Mouse (Mus musculus) forebrain, embryonic 11.5 days (tissue): ENCODE measurements around the gene Cldn11. TPM values are rescaled to one million over a fixed set of nuclear protein-coding genes. Genes with fewer than 3 reads are reported as not detected.

Experiments
- ATAC-seq: fragments of 200-750 bp; cut with Nextera tagmentation; replicated peaks from 2 replicates; pipeline ENCODE4 v1.8.0; 2017; ENCODE audit warnings: moderate TSS enrichment; ENCODE audit not compliant: low FRiP score
- DNase-seq: peaks from one replicate; pipeline ENCODE4 v3.0.0-alpha.2; 2017; ENCODE audit warnings: low spot score
- H3K27ac ChIP-seq: fragments of 300-500 bp; sonication (generic); 2 replicates; pipeline ENCODE4 v1.5.1; 2014; ENCODE audit warnings: low read depth, low read length
- H3K27me3 ChIP-seq: fragments of 300-500 bp; sonication (generic); 2 replicates; pipeline ENCODE4 v1.6.1; 2014; ENCODE audit warnings: mild to moderate bottlenecking, low read length, mixed read lengths; ENCODE audit not compliant: control insufficient read depth, insufficient read depth
- H3K36me3 ChIP-seq: fragments of 300-500 bp; sonication (generic); 2 replicates; pipeline ENCODE4 v1.6.1; 2014; ENCODE audit warnings: mild to moderate bottlenecking, low read length, moderate library complexity, mixed read lengths; ENCODE audit not compliant: control insufficient read depth, insufficient read depth
- H3K4me1 ChIP-seq: fragments of 300-500 bp; sonication (generic); replicated peaks from 2 replicates; pipeline ENCODE4 v1.6.1; 2014; ENCODE audit warnings: low read length, mixed read lengths; ENCODE audit not compliant: control insufficient read depth, insufficient read depth
- H3K4me2 ChIP-seq: fragments of 300-500 bp; sonication (generic); 2 replicates; pipeline ENCODE4 v1.6.1; 2014; ENCODE audit warnings: low read depth, mild to moderate bottlenecking, low read length, moderate library complexity, mixed read lengths; ENCODE audit not compliant: severe bottlenecking
- H3K4me3 ChIP-seq: fragments of 300-500 bp; sonication (generic); 2 replicates; pipeline ENCODE4 v1.5.1; 2014; ENCODE audit warnings: low read depth, low read length
- H3K9ac ChIP-seq: fragments of 300-500 bp; sonication (generic); 2 replicates; pipeline ENCODE4 v1.6.1; 2014; ENCODE audit warnings: low read length
- H3K9me3 ChIP-seq: fragments of 300-500 bp; sonication (generic); 2 replicates; pipeline ENCODE4 v1.6.1; 2016; ENCODE audit warnings: low read length, mixed read lengths; ENCODE audit not compliant: control insufficient read depth
- WGBS: fragments of 180-500 bp; shearing (Covaris S2); extraction: QIAGEN DNeasy Blood & Tissue Kit; methylation state at CpG from one replicate; pipeline ENCODE4 v1.1.7; 2014; 5-methylcytosine and 5-hydroxymethylcytosine counted together
- polyA plus RNA-seq: library from polyadenylated mRNA; unstranded; fragments of >200 nt; fragmentation: Nextera tagmentation; extraction: Ambion mirVana; gene quantifications from 2 replicates; pipeline ENCODE4 v1.2.1, GENCODE M21; 2014

Gene Cldn11
- polyA plus RNA-seq, 1 experiment from 2014 or later = 17.0 TPM

GRCm38 (mm10) chr3:31145641-31146290 is 4.0 kb upstream of the Cldn11 start:
- no peaks in the 10 kb centered on the region for H3K9me3 ChIP-seq
- peaks cover 8% of the 10 kb centered on the region for H3K27me3 ChIP-seq
- no peak overlapping the region for H3K4me3 ChIP-seq
- ATAC-seq (peak; percentile 77), DNase-seq (peak; percentile 82)
- H3K4me1 ChIP-seq = peaks cover 2% of the 10 kb centered on the region; the same call in 1 of the 2 replicates
- 14% methylated on average over 14 of the region's 14 CpGs for WGBS
- H3K27ac ChIP-seq = no peak overlapping the region
- H3K4me2 ChIP-seq = peak overlapping the region; percentile 5; the same call in 1 of the 2 replicates
- H3K9ac ChIP-seq = no peak overlapping the region
- H3K36me3 ChIP-seq = no peaks in the 10 kb centered on the region

DNA sequence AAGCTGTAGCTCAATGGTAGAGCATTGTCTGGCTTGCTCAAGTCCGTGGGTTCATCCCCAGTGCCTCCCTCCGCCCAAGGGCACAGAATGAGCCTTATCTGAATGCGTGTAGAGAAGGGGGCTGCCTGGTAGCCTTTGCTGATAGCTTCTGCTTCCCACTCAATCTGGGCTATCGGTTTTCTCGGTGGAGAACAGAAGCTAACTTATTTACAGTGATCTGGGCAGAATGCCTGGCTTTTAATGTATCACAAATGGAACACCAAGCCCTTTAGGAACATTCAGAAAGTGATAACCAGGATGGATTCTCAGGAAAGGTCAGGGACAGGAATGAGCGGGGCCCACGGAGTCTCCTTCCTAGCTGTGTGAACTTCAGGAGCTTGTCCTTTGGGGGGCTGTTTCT is 1.1 kb upstream of the Cldn11 start:
- Histone ChIP-seq H3K27ac (no peak overlapping the region), H3K27me3 (peaks cover 8% of the 10 kb centered on the region), H3K9ac (no peak overlapping the region), H3K36me3 (no peaks in the 10 kb centered on the region), H3K4me3 (no peak overlapping the region), H3K4me2 (no peak overlapping the region), H3K9me3 (no peaks in the 10 kb centered on the region), H3K4me1 (peaks cover 2% of the 10 kb centered on the region; the same call in 1 of the 2 replicates)
- no peak for DNase-seq
- ATAC-seq = no peak
- WGBS = 82% methylated on average over 7 of the region's 7 CpGs

GRCm38 (mm10) chr3:31152108-31152507 is 2.4 kb downstream of the Cldn11 start:
- Histone ChIP-seq H3K4me2 (no peak overlapping the region), H3K27ac (no peak overlapping the region), H3K4me3 (no peak overlapping the region), H3K36me3 (no peaks in the 10 kb centered on the region), H3K27me3 (peaks cover 8% of the 10 kb centered on the region), H3K4me1 (peaks cover 2% of the 10 kb centered on the region; the same call in 1 of the 2 replicates), H3K9me3 (no peaks in the 10 kb centered on the region), H3K9ac (no peak overlapping the region)
- ATAC-seq (no peak), DNase-seq (no peak)
- 75% methylated on average over 6 of the region's 6 CpGs for WGBS

GRCm38 (mm10) chr3:31156126-31156525 is 6.4 kb downstream of the Cldn11 start:
- Histone ChIP-seq H3K4me2 (no peak overlapping the region), H3K4me3 (no peak overlapping the region), H3K4me1 (0 out of 2 replicates have a peak, but pooled peaks cover 1% of the 10 kb centered on the region), H3K27me3 (no peaks in the 10 kb centered on the region), H3K9ac (no peak overlapping the region), H3K9me3 (no peaks in the 10 kb centered on the region), H3K36me3 (no peaks in the 10 kb centered on the region), H3K27ac (no peak overlapping the region)
- WGBS = 51% methylated on average over 3 of the region's 3 CpGs
- no peak for DNase-seq
- ATAC-seq = no peak

GRCm38 (mm10) chr3:31157776-31158175 is 8.1 kb downstream of the Cldn11 start:
- no peak overlapping the region for H3K4me3 ChIP-seq
- H3K36me3 ChIP-seq = no peaks in the 10 kb centered on the region
- H3K9me3 ChIP-seq = no peaks in the 10 kb centered on the region
- WGBS = 91% methylated on average over 15 of the region's 15 CpGs
- no peaks in the 10 kb centered on the region for H3K27me3 ChIP-seq
- H3K4me1 ChIP-seq = 0 out of 2 replicates have a peak, but pooled peaks cover 2% of the 10 kb centered on the region
- H3K9ac ChIP-seq = no peak overlapping the region
- DNase-seq (no peak), ATAC-seq (no peak)
- no peak overlapping the region for H3K4me2 ChIP-seq
- H3K27ac ChIP-seq = no peak overlapping the region

- no peaks in the 10 kb centered on the region for H3K9me3 ChIP-seq
- H3K9ac ChIP-seq = no peak overlapping the region
- DNase-seq (no peak), ATAC-seq (no peak)
- WGBS = 89% methylated on average over 10 of the region's 10 CpGs
- 0 out of 2 replicates have a peak, but pooled peaks cover 2% of the 10 kb centered on the region for H3K4me1 ChIP-seq
- no peaks in the 10 kb centered on the region for H3K36me3 ChIP-seq
- no peak overlapping the region for H3K4me2 ChIP-seq
- no peak overlapping the region for H3K4me3 ChIP-seq
- no peak overlapping the region for H3K27ac ChIP-seq
- H3K27me3 ChIP-seq = no peaks in the 10 kb centered on the region
Observed at GRCm38 (mm10) chr3:31160046-31160445, 10.3 kb downstream of the Cldn11 start.

DNA sequence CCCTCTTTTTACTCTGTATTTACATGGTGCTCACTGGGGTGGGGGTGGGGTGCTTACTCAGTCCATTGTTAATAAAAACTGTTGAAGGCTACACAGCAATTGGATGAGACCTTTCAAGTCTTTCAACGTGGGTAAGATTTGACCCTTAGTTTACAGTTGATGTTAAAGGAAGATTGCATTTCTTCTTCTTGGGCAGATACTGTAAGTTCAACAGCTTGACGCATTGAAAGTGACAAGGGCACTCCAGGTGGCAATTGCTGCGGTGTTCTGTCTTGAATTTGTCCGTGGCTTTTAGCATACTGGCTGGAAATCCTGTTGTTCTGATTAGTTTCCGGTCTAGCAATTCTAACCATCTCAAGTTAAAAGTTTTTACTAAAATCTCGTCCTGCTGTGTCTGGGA is 11.6 kb downstream of the Cldn11 start:
- DNase-seq = no peak
- no peaks in the 10 kb centered on the region for H3K27me3 ChIP-seq
- WGBS = 27% methylated on average over 6 of the region's 6 CpGs

GRCm38 (mm10) chr3:31162860-31163259 is 13.1 kb downstream of the Cldn11 start:
- no peak overlapping the region for H3K9ac ChIP-seq
- H3K9me3 ChIP-seq = no peaks in the 10 kb centered on the region
- no peaks in the 10 kb centered on the region for H3K27me3 ChIP-seq
- no peak for ATAC-seq
- no peaks in the 10 kb centered on the region for H3K36me3 ChIP-seq
- 90% methylated on average over 14 of the region's 14 CpGs for WGBS
- no peak overlapping the region for H3K4me3 ChIP-seq
- DNase-seq = no peak
- no peak overlapping the region for H3K27ac ChIP-seq
- no peak overlapping the region for H3K4me2 ChIP-seq
- peaks cover 7% of the 10 kb centered on the region; the same call in 1 of the 2 replicates for H3K4me1 ChIP-seq

More for the DNA sequence above, 11.6 kb downstream of the Cldn11 start:
- H3K4me3 ChIP-seq = no peak overlapping the region
- no peaks in the 10 kb centered on the region for H3K36me3 ChIP-seq
- H3K9ac ChIP-seq = no peak overlapping the region
- H3K4me2 ChIP-seq = no peak overlapping the region
- no peaks in the 10 kb centered on the region for H3K9me3 ChIP-seq
- no peak for ATAC-seq
- peaks cover 5% of the 10 kb centered on the region; the same call in 1 of the 2 replicates for H3K4me1 ChIP-seq
- H3K27ac ChIP-seq = no peak overlapping the region

DNA sequence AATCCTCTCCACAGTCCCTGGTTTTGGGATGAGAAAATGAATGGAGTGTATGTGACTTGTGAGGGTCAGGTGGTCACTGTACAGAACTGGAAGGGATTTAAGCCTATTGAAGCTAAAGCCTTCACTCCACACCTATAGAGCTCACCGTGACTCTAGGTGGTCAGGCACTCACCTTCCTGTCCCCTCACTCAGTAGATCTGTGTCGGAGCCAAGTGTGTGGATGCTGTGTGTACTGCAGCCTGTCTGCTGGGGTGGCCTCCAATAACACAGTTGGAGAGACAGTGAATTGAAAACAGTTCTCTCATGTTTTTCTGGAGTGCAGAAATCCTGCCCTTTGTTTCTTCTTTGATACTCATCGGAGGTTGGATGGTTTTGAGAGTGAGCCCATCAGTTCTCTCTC is 16.1 kb downstream of the Cldn11 start:
- ATAC-seq = no peak
- H3K4me1 ChIP-seq = peaks cover 7% of the 10 kb centered on the region; the same call in 1 of the 2 replicates
- H3K27me3 ChIP-seq = no peaks in the 10 kb centered on the region
- 55% methylated on average over 3 of the region's 3 CpGs for WGBS
- no peak overlapping the region for H3K9ac ChIP-seq
- H3K9me3 ChIP-seq = no peaks in the 10 kb centered on the region
- H3K27ac ChIP-seq = no peak overlapping the region
- no peaks in the 10 kb centered on the region for H3K36me3 ChIP-seq
- H3K4me3 ChIP-seq = no peak overlapping the region
- DNase-seq = no peak
- no peak overlapping the region for H3K4me2 ChIP-seq
